Mouse (Mus musculus): ENCODE data around the gene Gpbar1.
"Not testable (repeated sequence)": the region's sequence is repeated elsewhere in the genome, so short reads cannot be mapped to it uniquely, and the experiment has no call there.

The Gpbar1 gene

DNA sequence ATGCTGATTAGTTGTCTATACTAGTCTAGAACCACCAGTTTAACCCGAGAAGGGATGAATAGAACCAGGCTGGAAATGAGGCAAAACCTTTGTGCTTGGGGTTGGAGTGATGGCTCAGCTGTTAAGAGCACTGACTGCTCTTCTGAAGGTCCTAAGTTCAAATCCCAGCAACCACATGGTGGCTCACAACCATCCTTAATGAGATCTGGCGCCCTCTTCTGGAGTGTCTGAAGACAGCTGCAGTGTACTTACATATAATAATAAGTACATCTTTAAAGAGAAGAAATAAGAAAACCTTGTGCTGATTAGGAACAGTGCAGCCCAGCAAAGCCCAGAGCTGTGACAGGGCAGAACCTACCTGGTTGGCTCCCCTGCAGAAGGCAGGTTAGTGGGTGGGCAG lies 48.6 kb downstream of the Gpbar1 start:
- not testable (repeated sequence) for DNase-seq (ENCODE audit: low spot score)
